Mouse (Mus musculus) intestine, postnatal 0 days (tissue): Measurements from ENCODE around the gene Ccpg1. TPM values are rescaled to one million over a fixed set of nuclear protein-coding genes. Genes with fewer than 3 reads are reported as not detected.

ENCODE experiments used
- ATAC-seq: fragments of 200-750 bp; cut with Nextera tagmentation; 2 replicates; pipeline ENCODE4 v1.8.0; 2017; ENCODE audit warnings: mild to moderate bottlenecking, moderate TSS enrichment, moderate library complexity
- H3K27ac ChIP-seq: fragments of 300-500 bp; sonication (generic); 2 replicates; pipeline ENCODE4 v1.5.1; 2014; ENCODE audit warnings: mild to moderate bottlenecking, low read depth, low read length, moderate library complexity
- H3K27me3 ChIP-seq: fragments of 300-500 bp; sonication (generic); replicated peaks from 2 replicates; pipeline ENCODE4 v1.6.1; 2014; ENCODE audit warnings: low read length, mixed read lengths; ENCODE audit not compliant: control insufficient read depth, insufficient read depth
- H3K36me3 ChIP-seq: fragments of 300-500 bp; sonication (generic); 2 replicates; pipeline ENCODE4 v1.6.1; 2014; ENCODE audit warnings: mild to moderate bottlenecking, moderate library complexity; ENCODE audit not compliant: control insufficient read depth, insufficient read depth
- H3K4me1 ChIP-seq: fragments of 300-500 bp; sonication (generic); replicated peaks from 2 replicates; pipeline ENCODE4 v1.6.1; 2014; ENCODE audit warnings: antibody characterized with exemption, low read length, mixed read lengths; ENCODE audit not compliant: control insufficient read depth, insufficient read depth
- H3K4me2 ChIP-seq: fragments of 300-500 bp; sonication (generic); replicated peaks from 2 replicates; pipeline ENCODE4 v1.6.1; 2014; ENCODE audit warnings: low read depth, mild to moderate bottlenecking, moderate library complexity
- H3K4me3 ChIP-seq: fragments of 300-500 bp; sonication (generic); 2 replicates; pipeline ENCODE4 v1.5.1; 2014; ENCODE audit warnings: low read depth, low read length
- H3K9ac ChIP-seq: fragments of 300-500 bp; sonication (generic); 2 replicates; pipeline ENCODE4 v1.6.1; 2014; ENCODE audit warnings: mild to moderate bottlenecking, low read depth, low read length
- H3K9me3 ChIP-seq: fragments of 300-500 bp; sonication (generic); 2 replicates; pipeline ENCODE4 v1.6.1; 2016; ENCODE audit warnings: mixed run types; ENCODE audit not compliant: control insufficient read depth
- CTCF ChIP-seq: sonication (generic); IDR thresholded peaks from 2 replicates; pipeline ENCODE4 v1.5.1; 2016; ENCODE audit warnings: low read depth, mild to moderate bottlenecking, control low read depth, antibody characterized with exemption, moderate library complexity
- WGBS: fragments of 180-500 bp; shearing (Covaris S2); extraction: QIAGEN DNeasy Blood & Tissue Kit; methylation state at CpG from one replicate; pipeline ENCODE4 v1.1.7; 2014; 5-methylcytosine and 5-hydroxymethylcytosine counted together
- polyA plus RNA-seq: library from polyadenylated mRNA; unstranded; fragments of >200 nt; fragmentation: Nextera tagmentation; extraction: Ambion mirVana; gene quantifications from 2 replicates; pipeline ENCODE4 v1.2.1, GENCODE M21; 2015

Ccpg1 gene
- polyA plus RNA-seq, 1 experiment from 2014 or later = 16.2 TPM

DNA sequence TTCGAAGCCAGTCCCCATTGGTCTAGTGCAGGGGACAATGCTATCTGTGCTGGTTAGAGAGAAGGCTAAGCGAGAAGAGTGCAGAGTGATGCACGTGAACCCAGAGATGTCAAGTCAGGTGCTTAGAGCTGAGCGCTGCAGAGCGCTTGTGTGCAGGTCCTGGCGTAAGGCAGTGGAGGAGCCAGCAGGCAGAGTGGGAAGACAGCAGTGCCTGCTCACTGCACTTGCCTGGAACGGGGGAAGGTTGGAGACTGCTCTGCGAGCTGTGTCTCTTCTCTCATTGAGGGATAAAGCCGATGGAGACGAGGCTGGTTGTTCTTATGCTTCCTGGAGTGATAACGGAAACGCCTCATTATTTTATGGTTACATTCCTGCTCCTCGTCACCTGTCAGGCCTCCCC lies 29.5 kb downstream of the Ccpg1 start:
- no peak overlapping the region for H3K4me2 ChIP-seq
- no peak overlapping the region for H3K4me3 ChIP-seq
- H3K4me1 ChIP-seq = no peaks in the 10 kb centered on the region
- no peak overlapping the region; the same call in 1 of the 2 replicates for H3K27ac ChIP-seq
- no peak for TF ChIP-seq CTCF
- H3K9ac ChIP-seq = no peak overlapping the region
- no peak for ATAC-seq
- no peaks in the 10 kb centered on the region for H3K9me3 ChIP-seq
- no peaks in the 10 kb centered on the region for H3K27me3 ChIP-seq
- H3K36me3 ChIP-seq = peaks cover 77% of the 10 kb centered on the region
- WGBS = 66% methylated on average over 13 of the region's 13 CpGs

GRCm38 (mm10) chr9:73019841-73020240 lies 34.6 kb downstream of the Ccpg1 start:
- no peak overlapping the region for H3K27ac ChIP-seq
- H3K4me2 ChIP-seq = no peak overlapping the region
- 92% methylated on average over 10 of the region's 10 CpGs for WGBS
- no peaks in the 10 kb centered on the region for H3K9me3 ChIP-seq
- H3K27me3 ChIP-seq = no peaks in the 10 kb centered on the region
- H3K36me3 ChIP-seq = peaks cover 45% of the 10 kb centered on the region
- no peak for TF ChIP-seq CTCF
- no peaks in the 10 kb centered on the region for H3K4me1 ChIP-seq
- no peak overlapping the region for H3K9ac ChIP-seq
- H3K4me3 ChIP-seq = no peak overlapping the region
- no peak for ATAC-seq

DNA sequence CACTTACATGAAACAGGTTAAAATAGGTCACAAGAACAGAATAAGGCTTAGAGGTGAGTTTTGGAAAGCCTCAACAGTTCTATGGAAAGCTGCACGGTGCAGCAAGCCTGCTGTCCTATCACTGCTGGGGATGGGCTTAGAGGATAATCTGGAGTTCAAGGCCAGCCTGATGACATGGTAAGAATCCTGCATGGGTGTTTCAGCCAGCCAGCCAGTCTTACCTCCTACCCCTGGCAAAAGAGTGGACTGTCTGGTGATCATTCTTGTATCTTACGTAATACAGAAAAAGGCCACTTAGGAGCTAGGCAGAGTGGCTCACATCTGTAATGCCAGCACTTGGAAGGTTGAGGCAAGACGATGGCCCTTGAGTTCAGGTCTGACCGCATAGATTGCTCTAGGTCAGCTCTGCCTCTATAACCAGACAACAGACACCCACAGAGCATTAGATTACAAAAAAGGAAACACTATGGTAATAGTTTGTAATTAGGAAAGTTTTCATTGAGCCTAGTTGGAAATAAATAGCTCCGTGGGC lies 35.4 kb downstream of the Ccpg1 start:
- no peak overlapping the region for H3K4me2 ChIP-seq
- no peaks in the 10 kb centered on the region for H3K27me3 ChIP-seq
- no peaks in the 10 kb centered on the region for H3K9me3 ChIP-seq
- 92% methylated on average over 5 of the region's 5 CpGs for WGBS
- peaks cover 42% of the 10 kb centered on the region for H3K36me3 ChIP-seq
- no peak overlapping the region for H3K27ac ChIP-seq
- TF ChIP-seq CTCF = no peak
- no peak for ATAC-seq
- no peaks in the 10 kb centered on the region for H3K4me1 ChIP-seq
- H3K9ac ChIP-seq = no peak overlapping the region
- H3K4me3 ChIP-seq = no peak overlapping the region

- H3K36me3 ChIP-seq = peaks cover 15% of the 10 kb centered on the region
- no peak overlapping the region for H3K27ac ChIP-seq
- no peak overlapping the region for H3K4me2 ChIP-seq
- no peak overlapping the region for H3K4me3 ChIP-seq
- no peaks in the 10 kb centered on the region for H3K9me3 ChIP-seq
- H3K27me3 ChIP-seq = no peaks in the 10 kb centered on the region
- ATAC-seq = no peak
- 46% methylated on average over 16 of the region's 17 CpGs for WGBS
- TF ChIP-seq CTCF = no peak
- no peaks in the 10 kb centered on the region for H3K4me1 ChIP-seq
- no peak overlapping the region for H3K9ac ChIP-seq
Measured at GRCm38 (mm10) chr9:73025818-73026636, 40.8 kb downstream of the Ccpg1 start.

GRCm38 (mm10) chr9:73030443-73030842 lies 45.2 kb downstream of the Ccpg1 start:
- no peak overlapping the region for H3K9ac ChIP-seq
- no peak overlapping the region for H3K4me3 ChIP-seq
- no peaks in the 10 kb centered on the region for H3K9me3 ChIP-seq
- H3K4me1 ChIP-seq = no peaks in the 10 kb centered on the region
- H3K27ac ChIP-seq = no peak overlapping the region
- 83% methylated on average over 1 of the region's 1 CpGs for WGBS
- no peaks in the 10 kb centered on the region for H3K27me3 ChIP-seq
- TF ChIP-seq CTCF = no peak
- ATAC-seq = no peak
- H3K36me3 ChIP-seq = peaks cover 32% of the 10 kb centered on the region
- H3K4me2 ChIP-seq = no peak overlapping the region

DNA sequence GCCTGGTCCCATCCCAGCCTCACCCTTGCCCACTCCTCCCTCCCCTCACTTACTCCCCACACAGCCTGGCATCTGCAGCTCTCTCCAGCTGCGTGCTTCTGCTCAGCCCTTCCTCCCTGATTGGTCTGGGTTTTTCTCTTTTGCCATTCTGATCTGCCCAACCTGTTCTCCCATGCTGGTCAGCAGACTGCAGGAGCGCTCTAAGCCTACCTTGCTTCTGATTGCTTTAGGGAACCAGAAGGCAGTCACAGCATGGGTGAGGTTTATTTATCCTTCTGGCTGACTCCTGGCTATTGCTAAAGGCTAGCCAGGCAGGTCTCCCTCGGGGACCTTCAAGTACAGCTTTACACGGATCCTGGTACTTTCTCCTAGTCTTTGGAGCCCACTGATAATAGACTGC lies 46.2 kb downstream of the Ccpg1 start:
- no peak for ATAC-seq
- H3K4me1 ChIP-seq = no peaks in the 10 kb centered on the region
- no peak overlapping the region for H3K9ac ChIP-seq
- 66% methylated on average over 4 of the region's 4 CpGs for WGBS
- no peak for TF ChIP-seq CTCF
- no peak overlapping the region for H3K4me3 ChIP-seq
- H3K9me3 ChIP-seq = no peaks in the 10 kb centered on the region
- H3K27me3 ChIP-seq = no peaks in the 10 kb centered on the region
- H3K4me2 ChIP-seq = no peak overlapping the region
- no peak overlapping the region for H3K27ac ChIP-seq
- H3K36me3 ChIP-seq = peaks cover 32% of the 10 kb centered on the region
